Mouse (Mus musculus) WW6 (cell line): ENCODE measurements at regions not wholly inside any gene's neighbourhood (a gene's known extent, or its start where the extent isn't known, plus 50 kb on each side); places are given as distances from the start of the nearest gene placed in this dataset.

Source experiments
- DNase-seq: peaks from one replicate; pipeline ENCODE4 v3.0.0-alpha.2; 2013; ENCODE audit warnings: low read depth, low spot score

DNA sequence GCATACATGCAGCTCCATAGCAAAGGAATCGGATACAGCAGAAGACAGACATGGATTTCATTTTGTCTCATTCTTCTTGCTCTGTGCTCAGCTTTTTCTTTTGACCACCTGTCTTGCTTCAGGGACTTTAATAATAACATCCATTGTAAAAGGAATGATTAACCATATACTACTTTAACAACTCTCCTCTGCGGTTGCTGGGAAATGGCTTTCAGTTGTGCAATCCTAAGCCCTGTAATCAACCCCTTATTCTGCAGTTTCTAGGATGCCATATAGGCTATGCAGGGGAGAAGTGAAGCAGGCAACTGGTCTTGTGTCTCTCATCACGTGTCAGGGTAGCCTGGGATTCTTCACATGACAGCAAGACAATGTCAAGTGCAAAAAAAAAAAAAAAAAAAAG lies 135.8 kb upstream of the Igf1 start:
- DNase-seq: no peak

DNA sequence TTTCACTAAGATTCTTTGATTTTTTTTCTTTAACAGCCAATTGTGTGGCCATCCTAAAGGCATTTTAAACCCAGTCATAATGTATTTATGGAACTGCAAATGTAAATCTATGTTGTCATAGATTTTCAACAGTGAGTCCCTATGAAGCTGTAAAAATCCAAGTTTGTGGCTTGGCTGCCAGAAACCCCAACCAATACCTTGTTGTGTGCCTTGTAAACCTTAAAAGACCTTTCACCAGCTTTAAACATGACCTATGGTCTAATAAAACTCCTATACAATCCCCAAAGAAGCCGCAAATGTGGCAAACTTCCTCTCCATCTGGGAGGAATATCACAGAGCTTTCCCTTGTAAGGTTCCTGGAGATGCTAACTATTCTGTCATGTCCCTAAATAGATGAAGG lies 125.4 kb upstream of the Igf1 start:
- DNase-seq: no peak

DNA sequence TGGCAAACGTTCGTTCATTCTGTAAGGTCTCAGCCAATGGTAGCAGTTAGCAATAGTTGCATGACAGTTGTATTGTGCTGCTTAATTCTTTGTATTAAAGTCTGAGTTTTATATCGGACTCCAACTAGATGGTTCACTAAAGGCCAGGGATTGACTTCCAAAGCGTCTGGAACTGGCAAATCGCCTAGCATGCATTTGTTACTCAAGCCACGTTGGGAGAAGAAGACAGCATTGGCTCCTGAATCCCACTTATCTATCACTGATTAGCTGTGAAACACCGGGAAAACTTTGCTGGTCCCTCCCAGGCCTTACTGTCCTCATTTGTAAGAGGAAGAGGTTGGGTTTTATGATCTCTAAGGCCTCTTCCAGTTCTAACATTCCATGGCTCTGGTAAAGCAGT lies 124.8 kb upstream of the Igf1 start:
- DNase-seq: no peak

DNA sequence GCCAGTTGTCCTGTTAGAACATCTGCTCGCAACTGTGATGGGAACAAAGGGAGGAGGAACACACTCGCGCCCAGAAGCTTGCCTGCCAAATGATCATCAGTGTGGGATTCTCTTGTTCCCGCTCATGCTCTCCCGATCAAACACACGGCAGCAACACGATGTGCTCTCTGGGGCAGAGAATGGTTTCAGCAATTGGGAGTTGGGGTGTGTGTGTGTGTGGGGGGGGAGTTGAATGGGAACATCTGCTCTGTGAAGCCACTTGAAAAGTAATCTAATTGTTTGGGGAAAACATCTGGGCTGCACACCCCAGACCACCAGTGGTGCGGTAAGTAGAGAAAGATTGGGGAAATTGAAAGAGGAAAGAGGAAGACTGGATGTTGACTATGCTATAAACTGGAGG lies 117.7 kb upstream of the Igf1 start:
- DNase-seq: no peak

DNA sequence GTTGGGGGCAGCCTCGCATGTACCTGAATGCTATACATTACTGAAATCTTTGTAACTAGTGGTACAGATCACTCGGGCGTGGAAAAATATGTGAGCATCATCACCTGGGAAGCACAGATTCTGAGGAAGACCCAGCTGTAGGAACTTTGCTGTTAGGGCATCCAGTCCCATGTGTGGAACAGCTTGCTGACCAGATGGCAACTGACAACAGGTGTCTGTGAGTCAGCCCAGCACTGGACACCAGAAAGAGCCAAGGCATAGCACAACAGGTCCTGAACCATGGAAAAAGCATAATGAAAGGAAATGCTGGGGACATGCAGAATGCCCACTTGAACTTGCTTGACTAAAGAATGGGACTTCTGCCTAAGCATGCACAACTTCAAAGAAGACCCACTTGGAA lies 115.3 kb upstream of the Igf1 start:
- no peak for DNase-seq

DNA sequence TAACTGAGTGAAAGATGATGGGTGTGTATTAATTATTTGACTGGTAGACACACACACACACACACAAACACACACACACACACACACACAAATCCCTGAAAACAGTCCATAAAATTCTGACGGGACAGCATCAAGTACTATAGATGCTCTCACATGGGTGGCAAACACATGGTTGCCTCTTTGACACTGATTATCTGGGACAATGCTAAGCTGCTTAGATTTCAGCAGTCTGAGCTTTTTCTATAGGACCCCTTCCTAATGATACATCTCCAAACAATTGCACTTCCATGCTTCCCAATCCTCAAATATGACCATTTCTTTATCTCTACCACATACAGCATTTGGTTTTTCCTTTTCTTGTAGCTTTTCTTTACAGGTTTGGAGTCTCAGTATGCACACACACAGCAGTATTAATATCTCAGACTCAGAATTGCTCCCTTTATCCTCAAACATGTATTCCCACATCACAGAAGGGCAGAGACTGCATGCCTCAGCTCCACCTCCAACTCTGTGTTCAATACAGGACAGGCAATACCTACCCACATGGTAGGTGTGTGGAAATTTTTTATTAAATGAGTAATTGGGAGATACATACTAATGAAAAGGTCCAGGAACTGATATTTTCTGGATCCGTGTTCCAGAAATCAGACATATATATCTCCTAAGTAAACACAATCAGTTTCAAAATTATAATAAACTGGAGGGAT lies 110.1 kb upstream of the Igf1 start:
- DNase-seq: no peak

DNA sequence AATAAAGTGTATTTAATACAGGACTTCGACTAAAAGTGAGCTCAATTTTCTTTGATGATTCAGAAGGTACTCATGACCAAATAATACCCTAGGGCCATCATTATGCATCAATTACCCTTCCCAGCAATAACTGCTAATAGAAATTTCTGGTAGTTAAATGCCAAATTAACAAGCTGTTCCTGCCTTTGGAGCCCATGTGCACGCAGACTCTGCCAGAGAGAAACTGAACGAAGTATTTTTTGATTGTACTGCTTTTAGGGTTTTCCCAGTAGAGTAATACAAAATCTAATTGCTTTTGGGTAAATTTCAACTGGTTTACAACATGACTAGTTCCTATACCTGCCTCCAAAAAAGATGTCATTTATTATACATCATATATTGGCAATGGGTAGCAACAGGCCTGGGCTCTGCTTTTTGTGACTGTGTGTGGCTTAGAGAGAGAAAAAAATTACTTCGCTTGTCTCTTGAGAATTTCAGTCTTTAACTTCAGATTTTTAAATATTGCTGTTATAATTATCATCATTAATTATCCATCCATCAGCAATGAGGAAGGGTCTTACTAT lies 109.4 kb upstream of the Igf1 start:
- DNase-seq: no peak

DNA sequence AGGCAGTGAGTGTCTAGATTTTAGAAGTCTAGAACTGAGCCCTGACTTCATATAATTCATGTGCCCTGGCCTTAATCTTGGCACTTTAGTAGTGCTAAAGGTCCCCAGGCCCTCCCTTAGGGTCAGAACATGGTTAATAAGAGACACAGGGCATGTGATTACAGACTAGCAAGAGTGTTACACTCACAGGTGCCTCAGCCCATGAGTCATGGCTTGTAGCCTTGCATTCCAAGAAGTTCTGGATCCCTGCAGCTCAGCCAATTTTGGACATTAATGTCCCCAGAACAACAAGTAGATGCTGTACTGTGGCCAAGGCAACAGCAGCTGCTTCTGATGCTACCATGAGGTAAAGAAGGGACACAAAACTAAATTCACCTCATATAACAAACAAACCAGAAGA lies 107.7 kb upstream of the Igf1 start:
- DNase-seq: no peak

DNA sequence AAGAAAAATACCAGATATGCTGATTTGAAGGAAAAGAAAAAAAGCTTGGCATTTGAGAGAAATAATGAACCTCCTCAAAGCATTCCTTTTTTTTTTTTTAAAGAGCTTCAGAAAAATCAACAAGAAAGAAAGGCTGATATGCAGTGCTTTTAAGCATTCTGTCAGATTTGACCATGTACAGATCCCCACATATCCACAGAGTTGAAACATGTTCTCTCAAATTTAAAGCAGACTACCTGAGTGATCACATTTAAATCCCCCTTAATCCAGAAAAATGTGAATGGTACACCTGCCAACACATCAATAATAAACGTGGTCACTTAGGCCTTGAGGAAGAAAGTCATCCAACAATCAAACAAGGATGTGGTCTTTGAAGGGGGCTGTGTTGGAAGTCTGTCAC lies 107.1 kb upstream of the Igf1 start:
- DNase-seq: no peak

DNA sequence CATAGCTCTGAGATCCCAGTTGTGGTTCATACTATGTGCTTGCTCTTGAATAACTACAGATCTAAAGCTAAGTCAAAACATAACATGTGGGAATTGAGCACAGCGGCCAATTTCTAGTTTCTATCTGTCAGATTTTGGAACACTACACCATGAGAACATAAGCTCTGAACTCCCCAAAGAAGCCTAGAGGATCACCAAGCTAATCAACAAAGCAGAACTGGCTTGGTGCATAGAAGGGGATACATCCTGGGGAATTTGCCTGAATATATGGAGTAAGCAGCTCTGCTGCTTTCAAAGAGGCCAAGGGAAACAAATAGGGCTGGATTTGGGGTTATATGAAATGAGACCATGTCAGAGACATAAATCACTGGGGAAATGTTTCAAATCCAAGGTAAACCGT lies 105.9 kb upstream of the Igf1 start:
- no peak for DNase-seq

DNA sequence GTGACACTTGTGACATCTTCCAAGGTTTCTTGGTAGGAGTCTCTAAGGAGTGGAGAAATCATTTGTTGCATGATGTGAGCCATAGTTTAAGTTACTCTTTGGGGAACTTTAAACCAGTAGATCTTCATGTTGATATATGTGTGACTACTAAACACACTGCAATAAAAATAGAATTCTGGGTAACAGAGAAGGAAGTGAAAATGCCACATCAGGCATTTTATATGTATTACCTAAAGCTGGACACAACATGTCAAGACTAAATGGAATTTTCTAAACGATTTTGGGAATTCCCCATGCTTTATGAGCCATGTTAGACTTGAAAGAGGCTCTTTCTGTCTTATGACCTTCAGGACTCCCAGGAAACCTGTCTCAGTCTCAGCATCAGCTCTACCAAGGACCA lies 104.6 kb upstream of the Igf1 start:
- no peak for DNase-seq

DNA sequence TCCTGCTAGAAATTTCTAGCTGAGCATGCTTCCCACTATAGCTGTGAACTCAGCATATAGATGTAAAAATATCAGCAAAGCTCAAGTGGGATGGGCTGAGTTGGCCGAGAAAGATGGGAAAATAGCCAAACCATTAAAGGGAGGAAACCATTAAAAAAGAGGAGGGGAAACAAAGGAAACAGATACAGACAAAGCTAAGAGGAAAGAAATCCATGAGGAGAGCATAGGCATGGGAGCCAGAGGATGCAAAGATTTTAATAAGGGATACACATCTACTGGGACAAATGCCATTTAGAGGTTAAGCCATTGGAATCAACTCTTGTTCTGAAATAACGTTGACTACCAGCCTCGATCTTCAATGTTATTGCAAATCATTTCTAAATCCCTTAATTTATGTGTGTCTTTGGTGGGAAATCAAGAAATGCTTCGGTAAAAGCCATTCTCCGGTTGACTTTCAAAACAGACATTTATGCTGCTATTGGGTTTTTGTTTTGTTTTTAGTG lies 96.5 kb upstream of the Igf1 start:
- no peak for DNase-seq

DNA sequence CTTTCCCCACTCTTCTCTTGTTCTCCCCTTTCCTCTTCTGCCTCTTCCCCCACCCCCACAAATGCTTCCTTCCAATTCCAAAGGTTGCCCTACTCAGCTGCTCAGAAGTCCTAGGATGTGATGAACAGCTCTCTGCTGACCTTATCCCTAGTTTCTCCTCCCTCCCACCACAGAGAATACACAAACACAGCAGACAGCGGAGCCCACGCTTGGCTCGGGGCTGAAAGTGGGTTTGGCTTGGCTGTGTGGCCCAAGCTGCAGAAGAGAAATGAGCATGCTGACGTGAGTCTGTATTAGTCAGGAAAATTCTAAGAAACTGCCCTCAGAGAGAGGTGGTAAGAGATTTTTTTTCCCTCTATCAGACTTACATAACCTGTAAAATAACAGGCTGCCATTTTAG lies 70.5 kb upstream of the Igf1 start:
- DNase-seq: no peak

DNA sequence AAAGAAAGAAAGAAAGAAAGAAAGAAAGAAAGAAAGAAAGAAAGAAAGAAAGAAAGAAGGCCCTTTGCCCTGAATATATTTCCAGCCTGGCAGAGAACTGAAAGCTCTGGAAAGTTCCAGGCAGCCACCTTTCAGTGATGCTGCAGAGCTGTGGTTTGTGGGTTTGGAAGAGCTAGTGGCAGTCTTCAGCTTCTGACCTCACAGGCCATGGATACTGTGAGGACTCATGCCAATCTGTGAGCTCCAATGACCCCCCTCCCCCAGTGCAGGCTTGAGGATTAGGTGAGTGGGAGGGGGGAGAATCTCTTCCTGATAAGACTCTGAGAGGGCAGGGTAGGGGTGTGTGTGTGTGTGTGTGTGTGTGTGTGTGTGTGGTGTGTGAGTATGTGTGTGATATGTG lies 65.7 kb upstream of the Igf1 start:
- no peak for DNase-seq

DNA sequence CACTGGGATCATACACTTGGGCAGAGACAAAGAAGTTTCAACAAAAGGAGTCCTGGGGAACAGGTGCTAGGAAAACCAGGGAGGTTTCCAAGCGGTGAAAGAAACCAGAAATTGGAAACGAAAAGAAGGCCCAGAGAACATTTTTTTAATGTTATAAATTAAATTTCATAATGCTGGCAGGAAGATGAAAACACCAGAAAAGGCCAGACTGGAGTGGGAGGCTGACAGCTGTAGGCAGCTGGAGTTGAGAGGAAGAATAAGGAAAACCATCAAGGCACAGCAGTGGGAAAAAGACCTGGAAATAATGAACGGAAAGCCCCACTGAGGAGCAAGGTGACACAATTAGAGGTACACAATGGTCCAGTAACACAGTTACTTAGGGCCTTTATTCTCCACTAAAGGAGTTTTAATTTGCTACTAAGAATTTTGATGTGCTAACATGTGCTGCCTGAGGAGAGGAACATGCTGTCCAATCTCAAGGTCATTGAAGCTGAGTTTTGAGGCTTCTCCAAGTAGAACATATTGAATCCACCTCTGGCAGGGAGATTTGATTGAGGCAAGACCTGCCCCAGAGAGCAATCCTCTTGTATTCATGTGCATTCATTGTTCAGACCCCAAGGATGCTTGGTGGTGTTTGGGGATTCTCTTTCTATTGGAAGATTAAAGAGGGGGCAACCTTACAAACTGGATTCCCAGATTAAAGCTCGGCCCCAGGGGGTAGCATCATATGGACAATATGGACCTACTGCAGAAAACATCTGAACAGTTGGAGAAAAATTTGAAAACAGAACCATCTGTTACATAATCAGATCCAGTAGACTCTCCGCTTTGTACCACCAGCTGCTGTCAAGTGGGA lies 53.9 kb upstream of the Igf1 start:
- DNase-seq: no peak

DNA sequence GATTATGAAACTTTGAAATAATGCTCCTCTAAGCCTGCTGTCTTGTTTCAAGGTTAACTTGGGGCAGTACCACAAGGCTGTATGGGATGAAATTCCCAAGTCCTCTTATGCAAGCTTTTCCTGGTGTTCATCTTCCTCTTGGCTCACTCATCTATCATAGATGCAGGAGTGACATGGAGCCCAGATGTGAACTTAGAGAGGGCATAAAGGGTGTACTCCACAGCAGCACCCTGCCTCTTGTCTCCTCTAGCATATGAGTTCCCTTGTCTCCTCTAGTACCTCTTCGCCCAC lies 53.3 kb upstream of the Igf1 start:
- DNase-seq: no peak
